Mouse (Mus musculus) hindbrain, postnatal 0 days (tissue): ENCODE data around the gene Rab3a. TPM values are rescaled to one million over a fixed set of nuclear protein-coding genes. Genes with fewer than 3 reads are reported as not detected.

Experiments
- ATAC-seq: fragments of 200-750 bp; cut with Nextera tagmentation; 2 replicates; pipeline ENCODE4 v1.8.0; 2017; ENCODE audit warnings: mild to moderate bottlenecking, moderate TSS enrichment, moderate library complexity
- DNase-seq: peaks from one replicate; pipeline ENCODE4 v3.0.0-alpha.2; 2015; ENCODE audit warnings: low spot score
- H3K27ac ChIP-seq: fragments of 300-500 bp; sonication (generic); 2 replicates; pipeline ENCODE4 v1.5.1; 2014; ENCODE audit warnings: mild to moderate bottlenecking
- H3K27me3 ChIP-seq: fragments of 300-500 bp; sonication (generic); 2 replicates; pipeline ENCODE4 v1.6.1; 2014; ENCODE audit warnings: low read length, mixed read lengths; ENCODE audit not compliant: insufficient read depth
- H3K36me3 ChIP-seq: fragments of 300-500 bp; sonication (generic); 2 replicates; pipeline ENCODE4 v1.6.1; 2014; ENCODE audit warnings: low read length, mixed read lengths; ENCODE audit not compliant: insufficient read depth
- H3K4me1 ChIP-seq: fragments of 300-500 bp; sonication (generic); 2 replicates; pipeline ENCODE4 v1.6.1; 2014; ENCODE audit warnings: antibody characterized with exemption, low read length, mixed read lengths; ENCODE audit not compliant: insufficient read depth
- H3K4me2 ChIP-seq: fragments of 300-500 bp; sonication (generic); 2 replicates; pipeline ENCODE4 v1.6.1; 2014; ENCODE audit warnings: low read depth, mild to moderate bottlenecking, low read length, moderate library complexity, mixed read lengths
- H3K4me3 ChIP-seq: fragments of 300-500 bp; sonication (generic); 2 replicates; pipeline ENCODE4 v1.5.1; 2014; ENCODE audit warnings: low read length
- H3K9ac ChIP-seq: fragments of 300-500 bp; sonication (generic); replicated peaks from 2 replicates; pipeline ENCODE4 v1.6.1; 2014; ENCODE audit warnings: mild to moderate bottlenecking, low read length, moderate library complexity, mixed read lengths
- H3K9me3 ChIP-seq: fragments of 300-500 bp; sonication (generic); 2 replicates; pipeline ENCODE4 v1.6.1; 2016; ENCODE audit warnings: low read length, mixed read lengths
- CTCF ChIP-seq: IDR thresholded peaks from 2 replicates; pipeline ENCODE4 v1.5.1; 2016; ENCODE audit warnings: antibody characterized with exemption, control low read depth, low read depth
- WGBS: fragments of 180-500 bp; shearing (Covaris S2); extraction: QIAGEN DNeasy Blood & Tissue Kit; methylation state at CpG from one replicate; pipeline ENCODE4 v1.1.7; 2014; 5-methylcytosine and 5-hydroxymethylcytosine counted together
- polyA plus RNA-seq: library from polyadenylated mRNA; unstranded; fragments of >200 nt; fragmentation: Nextera tagmentation; extraction: Ambion mirVana; gene quantifications from 2 replicates; pipeline ENCODE4 v1.2.1, GENCODE M21; 2015
- total RNA-seq: library from RNA; depleted of rRNA; stranded (reverse); fragments of >200 nt; gene quantifications from 2 replicates; pipeline ENCODE4 v1.2.3, GENCODE M21; 2014

Gene Rab3a
- total and polyA plus RNA-seq, 2 experiments from 2014 or later = 693 to 724 TPM

GRCm38 (mm10) chr8:70746676-70747075 is 7.8 kb upstream of the Rab3a start:
- Histone ChIP-seq H3K9me3 (no peaks in the 10 kb centered on the region), H3K4me1 (peaks cover 7% of the 10 kb centered on the region), H3K36me3 (no peaks in the 10 kb centered on the region), H3K9ac (no peak overlapping the region), H3K27ac (no peak overlapping the region), H3K4me2 (no peak overlapping the region), H3K27me3 (peaks cover 49% of the 10 kb centered on the region), H3K4me3 (no peak overlapping the region)
- DNase-seq (no peak), ATAC-seq (no peak)
- 78% methylated on average over 9 of the region's 9 CpGs for WGBS
- TF ChIP-seq CTCF = no peak

- no peak overlapping the region for H3K9ac ChIP-seq
- DNase-seq (no peak), ATAC-seq (no peak)
- no peak overlapping the region for H3K4me3 ChIP-seq
- WGBS = 79% methylated on average over 18 of the region's 18 CpGs
- H3K9me3 ChIP-seq = no peaks in the 10 kb centered on the region
- no peak for TF ChIP-seq CTCF
- no peak overlapping the region for H3K4me2 ChIP-seq
- no peak overlapping the region for H3K27ac ChIP-seq
- peaks cover 7% of the 10 kb centered on the region for H3K4me1 ChIP-seq
- no peaks in the 10 kb centered on the region for H3K36me3 ChIP-seq
- peaks cover 43% of the 10 kb centered on the region for H3K27me3 ChIP-seq
Measured at GRCm38 (mm10) chr8:70747211-70747890, 7.1 kb upstream of the Rab3a start.

- H3K9me3 ChIP-seq = no peaks in the 10 kb centered on the region
- H3K4me3 ChIP-seq = no peak overlapping the region
- H3K4me2 ChIP-seq = no peak overlapping the region
- H3K27ac ChIP-seq = no peak overlapping the region
- H3K9ac ChIP-seq = no peak overlapping the region
- WGBS = 85% methylated on average over 23 of the region's 23 CpGs
- no peaks in the 10 kb centered on the region for H3K36me3 ChIP-seq
- DNase-seq (no peak), ATAC-seq (no peak)
- H3K27me3 ChIP-seq = peaks cover 32% of the 10 kb centered on the region
- TF ChIP-seq CTCF = no peak
- H3K4me1 ChIP-seq = peaks cover under 1% of the 10 kb centered on the region
Measured at GRCm38 (mm10) chr8:70748246-70749096, 6.0 kb upstream of the Rab3a start.

DNA sequence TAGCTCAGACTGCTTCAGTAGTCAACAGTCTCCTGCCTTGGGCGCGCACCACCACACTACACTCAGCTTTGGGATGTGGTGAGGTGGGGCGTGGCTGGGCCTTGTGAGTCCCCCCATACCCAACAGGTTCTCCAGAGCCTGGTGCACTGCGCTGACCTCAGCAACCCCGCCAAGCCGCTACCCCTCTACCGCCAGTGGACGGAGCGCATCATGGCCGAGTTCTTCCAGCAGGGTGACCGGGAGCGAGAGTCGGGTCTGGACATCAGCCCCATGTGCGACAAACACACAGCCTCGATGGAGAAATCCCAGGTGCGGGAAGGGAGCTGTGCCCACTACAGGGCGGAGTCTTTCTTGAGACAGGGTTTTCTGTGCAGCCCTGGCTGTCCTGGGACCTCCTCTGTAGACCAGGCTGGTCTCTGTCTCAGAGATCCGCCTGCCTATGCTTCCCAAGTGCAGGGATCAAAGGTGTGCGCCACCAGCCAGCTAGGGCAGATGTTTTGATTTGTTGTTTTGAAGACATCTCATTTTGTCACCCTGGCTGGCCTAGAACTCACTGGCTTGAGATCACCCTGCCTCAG is 5.3 kb upstream of the Rab3a start:
- no peaks in the 10 kb centered on the region for H3K9me3 ChIP-seq
- DNase-seq = no peak
- H3K4me3 ChIP-seq = no peak overlapping the region
- no peak overlapping the region for H3K9ac ChIP-seq
- no peaks in the 10 kb centered on the region; the same call in 1 of the 2 replicates for H3K4me1 ChIP-seq
- ATAC-seq = no peak
- WGBS = 85% methylated on average over 19 of the region's 19 CpGs
- H3K27ac ChIP-seq = no peak overlapping the region
- H3K4me2 ChIP-seq = no peak overlapping the region
- H3K27me3 ChIP-seq = peaks cover 25% of the 10 kb centered on the region
- TF ChIP-seq CTCF = no peak
- H3K36me3 ChIP-seq = no peaks in the 10 kb centered on the region

DNA sequence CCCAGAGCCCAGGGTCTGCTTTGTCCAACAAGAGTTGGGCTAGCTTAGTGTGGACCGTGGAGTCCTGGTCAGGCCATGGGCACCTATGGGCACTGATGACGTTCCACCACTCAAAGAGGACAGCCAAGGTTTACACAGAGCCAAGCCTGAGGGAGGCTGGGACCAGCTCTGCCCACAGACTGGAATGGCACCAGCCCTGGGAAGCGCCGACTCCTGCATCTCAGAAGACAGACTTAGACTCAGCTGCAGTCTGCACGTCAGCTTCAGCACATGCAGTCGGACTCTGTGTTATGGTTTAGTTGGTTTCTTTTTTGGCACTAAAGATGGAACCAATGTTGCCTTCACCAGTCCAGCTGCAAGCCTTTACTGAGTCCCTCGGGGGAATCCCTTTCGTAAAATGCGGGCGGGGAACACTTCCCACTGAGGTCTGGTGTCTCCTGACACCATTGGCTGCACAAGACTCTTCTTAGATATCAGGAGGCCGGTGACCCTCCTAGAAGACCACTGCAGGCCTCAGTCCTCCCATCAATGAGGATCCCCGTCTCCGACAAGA is 4.3 kb upstream of the Rab3a start:
- Histone ChIP-seq H3K4me1 (no peaks in the 10 kb centered on the region; the same call in 1 of the 2 replicates), H3K4me3 (no peak overlapping the region), H3K4me2 (no peak overlapping the region), H3K36me3 (no peaks in the 10 kb centered on the region), H3K9ac (no peak overlapping the region), H3K27me3 (peaks cover 15% of the 10 kb centered on the region), H3K9me3 (no peaks in the 10 kb centered on the region), H3K27ac (no peak overlapping the region)
- no peak for DNase-seq
- 86% methylated on average over 13 of the region's 13 CpGs for WGBS
- TF ChIP-seq CTCF = no peak
- no peak for ATAC-seq

DNA sequence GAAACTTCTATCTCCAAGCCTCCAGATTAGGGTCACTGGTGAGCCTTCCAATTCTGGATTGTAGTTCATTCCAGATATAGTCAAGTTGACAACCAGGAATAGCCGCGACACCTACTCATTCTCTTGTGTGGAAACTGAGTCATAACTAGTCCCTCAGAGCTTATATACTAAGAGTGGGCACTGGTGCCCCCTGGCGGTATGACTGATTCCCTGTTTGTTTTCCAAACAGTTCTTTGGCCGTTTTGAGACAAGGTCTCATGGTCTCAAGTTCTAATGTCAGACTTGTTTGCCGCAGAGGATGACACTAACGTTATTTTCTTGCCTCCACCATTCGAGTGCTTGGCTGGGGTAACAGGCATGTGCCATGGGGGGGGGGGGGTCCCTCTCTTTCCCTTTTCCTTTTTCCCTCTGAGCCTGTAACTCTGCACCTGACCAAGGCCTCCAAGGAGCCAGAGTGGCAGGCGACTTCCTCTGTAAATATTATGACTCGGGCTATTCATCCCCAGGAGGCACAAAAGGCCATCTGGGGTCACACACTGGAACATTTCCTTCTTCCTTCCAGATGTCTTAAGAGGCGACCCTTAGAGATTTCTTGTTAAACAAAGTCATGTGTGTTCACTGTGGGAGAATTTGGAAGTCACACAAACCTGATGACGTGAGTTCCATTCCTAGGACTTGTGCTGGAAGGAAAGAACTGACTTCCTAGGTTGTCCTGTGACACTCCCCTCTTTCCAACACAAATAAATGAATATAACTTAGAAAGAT is 2.3 kb upstream of the Rab3a start:
- TF ChIP-seq CTCF = peak; percentile 77
- no peak overlapping the region for H3K4me3 ChIP-seq
- peaks cover 8% of the 10 kb centered on the region for H3K4me1 ChIP-seq
- DNase-seq = peak; percentile 79
- peak overlapping the region; percentile 96; the same call in 1 of the 2 replicates for H3K27ac ChIP-seq
- H3K9ac ChIP-seq = no peak overlapping the region
- peaks cover 4% of the 10 kb centered on the region; the same call in 1 of the 2 replicates for H3K27me3 ChIP-seq
- no peak overlapping the region for H3K4me2 ChIP-seq
- H3K9me3 ChIP-seq = no peaks in the 10 kb centered on the region
- WGBS = 37% methylated on average over 11 of the region's 11 CpGs
- ATAC-seq = no peak
- H3K36me3 ChIP-seq = peaks cover 13% of the 10 kb centered on the region
